Mouse (Mus musculus): Measurements from ENCODE around the gene Tsc22d4.
A peak's percentile ranks its signal among the peaks of the same experiment; 100 is the strongest.

Tsc22d4 gene

GRCm38 (mm10) chr5:137764609-137765340 lies 19.2 kb downstream of the Tsc22d4 start:
- DNase-seq (ENCODE audit: low read depth, low spot score) = no peak

GRCm38 (mm10) chr5:137766270-137766669 lies 20.7 kb downstream of the Tsc22d4 start:
- DNase-seq (ENCODE audit: low read depth, low spot score) = no peak

- DNase-seq (ENCODE audit: low read depth, low spot score) = no peak
These were observed 22.9 kb downstream of the Tsc22d4 start for GRCm38 (mm10) chr5:137768475-137768874.

GRCm38 (mm10) chr5:137770709-137771108 lies 25.2 kb downstream of the Tsc22d4 start:
- DNase-seq (ENCODE audit: low read depth, low spot score) = no peak

- DNase-seq (ENCODE audit: low read depth, low spot score) = no peak
These were observed 27.2 kb downstream of the Tsc22d4 start for GRCm38 (mm10) chr5:137772755-137773154.

GRCm38 (mm10) chr5:137775587-137776290 lies 30.2 kb downstream of the Tsc22d4 start:
- no peak for DNase-seq (ENCODE audit: low read depth, low spot score)

- no peak for DNase-seq (ENCODE audit: low read depth, low spot score)
These were observed 30.9 kb downstream of the Tsc22d4 start for GRCm38 (mm10) chr5:137776408-137776918.

- no peak for DNase-seq (ENCODE audit: low read depth, low spot score)
These were observed 31.8 kb downstream of the Tsc22d4 start for GRCm38 (mm10) chr5:137777267-137777845.

- DNase-seq (ENCODE audit: low read depth, low spot score) = peak; percentile 94
These were observed 33.1 kb downstream of the Tsc22d4 start, which contains the start of gene Ppp1r35 for GRCm38 (mm10) chr5:137778635-137779034. TSS of gene Ppp1r35 (plus strand) at chr5:137778849.

- DNase-seq (ENCODE audit: low read depth, low spot score) = no peak
These were observed 33.8 kb downstream of the Tsc22d4 start for GRCm38 (mm10) chr5:137779053-137779933.

- no peak for DNase-seq (ENCODE audit: low read depth, low spot score)
These were observed 36.1 kb downstream of the Tsc22d4 start for GRCm38 (mm10) chr5:137781661-137782060.

GRCm38 (mm10) chr5:137782776-137783522 lies 37.4 kb downstream of the Tsc22d4 start:
- DNase-seq (ENCODE audit: low read depth, low spot score) = no peak

GRCm38 (mm10) chr5:137783901-137784540 lies 38.5 kb downstream of the Tsc22d4 start:
- no peak for DNase-seq (ENCODE audit: low read depth, low spot score)

GRCm38 (mm10) chr5:137784546-137784945 lies 39.0 kb downstream of the Tsc22d4 start:
- no peak for DNase-seq (ENCODE audit: low read depth, low spot score)

GRCm38 (mm10) chr5:137785164-137786031 lies 39.9 kb downstream of the Tsc22d4 start:
- no peak for DNase-seq (ENCODE audit: low read depth, low spot score)

GRCm38 (mm10) chr5:137786109-137786942 lies 40.8 kb downstream of the Tsc22d4 start:
- DNase-seq (ENCODE audit: low read depth, low spot score) = peak; percentile 100

- DNase-seq (ENCODE audit: low read depth, low spot score) = peak; percentile 90
These were observed 41.8 kb downstream of the Tsc22d4 start, which contains the start of the genes Mepce and Zcwpw1 for GRCm38 (mm10) chr5:137787151-137787928. TSS of gene Mepce (minus strand) at chr5:137787655. TSS of gene Zcwpw1 (plus strand) at chr5:137787798.
